ENCODE assay signal across 25 mouse cellular contexts in the genomic region with DNA sequence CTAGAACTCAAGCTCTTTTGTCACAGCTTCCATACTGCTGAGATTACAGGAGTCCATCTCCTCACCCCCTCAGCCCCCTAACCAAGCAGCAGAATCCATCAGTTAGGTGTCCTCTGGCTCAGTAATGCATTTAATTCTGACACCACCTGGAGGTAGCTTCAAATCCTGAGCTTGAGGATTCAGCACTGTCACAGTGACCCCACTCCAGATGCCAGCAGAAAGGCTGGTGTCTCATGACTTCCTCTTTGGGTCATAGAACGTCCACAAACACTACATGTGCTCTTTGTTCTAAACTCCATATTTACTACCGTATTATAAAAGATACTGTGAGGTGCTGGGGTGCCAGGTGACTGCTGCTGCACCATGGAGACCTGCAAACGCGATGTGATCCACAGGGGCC. TPM values are rescaled to one million over a fixed set of nuclear protein-coding genes. Genes with fewer than 3 reads are reported as not detected.
DNase-seq lines count a peak whose midpoint lies in the region; ATAC-seq and TF ChIP-seq lines count a peak whose summit lies in the region.
"Had no signal": no experiment of that assay in that cellular context is flagged by ENCODE, and none has a peak within 500 bp of the region (broad histone marks: within the 10 kb centered on the region; RNA-seq: fewer than 3 reads in every experiment).

No protein-coding gene starts in this region.

- H3K9me3 ChIP-seq in G1E (replicated peaks): 0 out of 2 replicates have a peak, but pooled peaks cover 4% of the 10 kb centered on the region
- no peaks in the 10 kb centered on the region for H3K9me3 ChIP-seq in liver, embryonic 13.5 days (replicated peaks)
- H3K9me3 ChIP-seq: embryonic facial prominence, embryonic 10.5 days; forebrain, embryonic 12.5 days; hindbrain, embryonic 10.5 days had no signal

- peak; percentile 22; the same call in 1 of the 2 replicates for ATAC-seq in G1E (ENCODE audit: extremely low read depth, insufficient number of reproducible peaks, low FRiP score, poor library complexity, severe bottlenecking)
- ATAC-seq in common myeloid progenitor, adult 5-6 weeks (replicated peaks; ENCODE audit: low read depth, poor library complexity, severe bottlenecking): peak; percentile 30; the same call in 1 of the 2 replicates
- ATAC-seq in liver, embryonic 13.5 days (ENCODE audit: low read depth): no peak
- ATAC-seq in megakaryocyte progenitor cell, adult 5-6 weeks (replicated peaks; ENCODE audit: poor library complexity): peak; percentile 29
- ATAC-seq: activated CD4-positive, CD25-positive, alpha-beta regulatory T cell, adult 4 months; hindbrain, postnatal 0 days; lung, postnatal 0 days; midbrain, embryonic 16.5 days had no signal

- H3K4me3 ChIP-seq in G1E (ENCODE audit: low read depth, low read length): peak overlapping the region; percentile 33; the same call in 1 of the 2 replicates
- H3K4me3 ChIP-seq in liver, embryonic 13.5 days (replicated peaks): no peak overlapping the region
- H3K4me3 ChIP-seq: embryonic facial prominence, embryonic 10.5 days; forebrain, embryonic 12.5 days; gastrocnemius, adult 2 months; hindbrain, embryonic 10.5 days; left cerebral cortex, adult 2 months had no signal

- H3K4me2 ChIP-seq in liver, embryonic 13.5 days: no peak overlapping the region
- H3K4me2 ChIP-seq: forebrain, embryonic 12.5 days had no signal

- peak; percentile 15 for DNase-seq in G1E (ENCODE audit: low spot score)
- no peak for DNase-seq in liver, embryonic 13.5 days
- DNase-seq in right cerebral cortex, postnatal 14 days: no peak
- DNase-seq in cerebellum, adult 9-11 months: no peak
- DNase-seq in left cerebral cortex, adult 11 months (ENCODE audit: low spot score): no peak
- DNase-seq: adrenal gland, postnatal 14 days; cerebellum, adult 11-12 months; cerebellum, postnatal 36 days; gastrocnemius, adult 2 months; heart, adult 18-20 months; kidney, adult 2 months; kidney, postnatal 10 days; left cerebral cortex, postnatal 4 days; right cerebral cortex, adult 18-20 months; spleen, adult 18-20 months had no signal

- H3K27me3 ChIP-seq in G1E (ENCODE audit: insufficient read depth, low read length): no peaks in the 10 kb centered on the region
- H3K27me3 ChIP-seq in liver, embryonic 13.5 days: no peaks in the 10 kb centered on the region
- H3K27me3 ChIP-seq: forebrain, embryonic 12.5 days had no signal

- peak overlapping the region; percentile 91 for H3K27ac ChIP-seq in liver, embryonic 13.5 days
- H3K27ac ChIP-seq: embryonic facial prominence, embryonic 10.5 days; forebrain, embryonic 12.5 days; gastrocnemius, adult 2 months; hindbrain, embryonic 10.5 days; hindbrain, postnatal 0 days; left cerebral cortex, adult 2 months had no signal

- peaks cover 39% of the 10 kb centered on the region for H3K36me3 ChIP-seq in G1E (replicated peaks)
- peaks cover 9% of the 10 kb centered on the region; the same call in 1 of the 2 replicates for H3K36me3 ChIP-seq in liver, embryonic 13.5 days
- H3K36me3 ChIP-seq: forebrain, embryonic 12.5 days had no signal

- WGBS in liver, embryonic 13.5 days (ENCODE audit: insufficient replicate concordance): 71% methylated on average over 4 of the region's 4 CpGs

- H3K4me1 ChIP-seq in G1E (ENCODE audit: insufficient read depth, low read depth, low read length): peaks cover 92% of the 10 kb centered on the region
- H3K4me1 ChIP-seq in liver, embryonic 13.5 days (replicated peaks): peaks cover 92% of the 10 kb centered on the region

- peak overlapping the region; percentile 47 for H3K9ac ChIP-seq in liver, embryonic 13.5 days
- H3K9ac ChIP-seq: forebrain, embryonic 12.5 days had no signal

- no peak for TF ChIP-seq CTCF in G1E (IDR thresholded peaks at IDR 0.05; ENCODE audit: low read depth, low read length)

RNA-seq across cellular contexts. Expression of a gene that starts 9.8 kb away (rescaled TPM):
- total RNA-seq in G1E (2014; fragmentation: Nextera tagmentation) (30.3 and 36.7 TPM in 2 replicates), G1E (2017) (7.6 and 8.3 TPM in 2 replicates)
- 14.3 and 15.5 TPM in 2 replicates for polyA plus RNA-seq in G1E (2012)
- total RNA-seq in common myeloid progenitor, adult 5-6 weeks (2017): 10.4 and 13.2 TPM in 2 replicates
- 13.9 and 14.2 TPM in 2 replicates for polyA plus RNA-seq in liver, embryonic 13.5 days (2015; fragmentation: Nextera tagmentation; extraction: Ambion mirVana)
- 15.4 and 16.4 TPM in 2 replicates for total RNA-seq in megakaryocyte progenitor cell, adult 5-6 weeks (2015)
- total RNA-seq in megakaryocyte progenitor cell, adult 5-6 weeks (2017): 10.5 and 11.4 TPM in 2 replicates

RNA-seq across cellular contexts. Expression of a gene that starts 17.9 kb away (rescaled TPM):
- total RNA-seq in G1E (2014; fragmentation: Nextera tagmentation) (54.3 and 64.5 TPM in 2 replicates), G1E (2017) (36.7 and 37.2 TPM in 2 replicates)
- 150 and 161 TPM in 2 replicates for polyA plus RNA-seq in G1E (2012)
- total RNA-seq in common myeloid progenitor, adult 5-6 weeks (2017): 40.1 and 47.4 TPM in 2 replicates
- polyA plus RNA-seq in liver, embryonic 13.5 days (2015; fragmentation: Nextera tagmentation; extraction: Ambion mirVana): 21.2 and 22.5 TPM in 2 replicates
- total RNA-seq in megakaryocyte progenitor cell, adult 5-6 weeks (2015): 33.2 and 43.0 TPM in 2 replicates
- total RNA-seq in megakaryocyte progenitor cell, adult 5-6 weeks (2017): 38.8 and 52.7 TPM in 2 replicates

RNA-seq across cellular contexts. Expression of a gene that starts 56.3 kb away (rescaled TPM):
- 1.0 and 2.0 TPM in 2 replicates for total RNA-seq in G1E (2014; fragmentation: Nextera tagmentation)
- total RNA-seq in G1E (2017): 0.93 and 1.6 TPM in 2 replicates
- 0.56 and 0.87 TPM in 2 replicates for polyA plus RNA-seq in G1E (2012)
- total RNA-seq in common myeloid progenitor, adult 5-6 weeks (2017): 2.2 and 6.1 TPM in 2 replicates
- polyA plus RNA-seq in liver, embryonic 13.5 days (2015; fragmentation: Nextera tagmentation; extraction: Ambion mirVana): 2.1 and 2.2 TPM in 2 replicates
- total RNA-seq in megakaryocyte progenitor cell, adult 5-6 weeks (2015): 0.73 and 1.4 TPM in 2 replicates
- total RNA-seq in megakaryocyte progenitor cell, adult 5-6 weeks (2017): 1.8 and 3.5 TPM in 2 replicates
- total RNA-seq: gastrocnemius, adult 2 months had no signal
